Mouse (Mus musculus): ENCODE results near the gene Pcsk5.

GRCm38 (mm10) chr19:17436651-17437050 lies 400.8 kb downstream of the Pcsk5 start:
- TF ChIP-seq POLR2A (IDR thresholded peaks at IDR 0.05; ENCODE audit: extremely low read depth, insufficient read depth, low read length), result no peak
- no peak for TF ChIP-seq CTCF (IDR thresholded peaks at IDR 0.05; ENCODE audit: low read depth, low read length)
